Mouse (Mus musculus) cerebellum, adult 2 months (tissue): ENCODE results near the gene Dnajc28. TPM values are rescaled to one million over a fixed set of nuclear protein-coding genes. Genes with fewer than 3 reads are reported as not detected.

Experiments
- DNase-seq, 2 experiments: peaks; one replicate each; pipeline ENCODE4 v3.0.0; 2021
- H3K27ac ChIP-seq: fragments of 200-500 bp; 2 replicates; pipeline ENCODE4 v1.5.1; 2012; ENCODE audit warnings: low read length, control low read depth, inconsistent platforms; ENCODE audit not compliant: insufficient read depth
- H3K27me3 ChIP-seq: fragments of 200-500 bp; 2 replicates; pipeline ENCODE4 v1.6.1; 2012; ENCODE audit warnings: inconsistent platforms, mild to moderate bottlenecking, low read length, moderate library complexity; ENCODE audit not compliant: control insufficient read depth, insufficient read depth
- H3K4me1 ChIP-seq: fragments of 200-500 bp; 2 replicates; pipeline ENCODE4 v1.6.1; 2011; ENCODE audit warnings: low read length; ENCODE audit not compliant: control insufficient read depth, insufficient read depth
- H3K4me3 ChIP-seq: fragments of 200-500 bp; replicated peaks from 2 replicates; pipeline ENCODE3; 2011; ENCODE audit warnings: mild to moderate bottlenecking, low read depth, low read length, control low read depth; ENCODE audit not compliant: insufficient read depth
- CTCF ChIP-seq: fragments of 200-500 bp; IDR thresholded peaks from 2 replicates; pipeline ENCODE4 v1.5.1; 2011; ENCODE audit warnings: low read depth, mild to moderate bottlenecking, control low read depth, low read length, moderate library complexity, borderline replicate concordance; ENCODE audit not compliant: insufficient read depth
- POLR2A ChIP-seq: fragments of 200-500 bp; IDR thresholded peaks from 2 replicates; pipeline ENCODE4 v1.6.1; 2011; ENCODE audit warnings: low read length, control low read depth, borderline replicate concordance; ENCODE audit not compliant: insufficient read depth
- whole genome bisulfite sequencing: fragments of 180-500 bp; shearing (Covaris S2); methylation state at CpG from one replicate; pipeline ENCODE4 v1.1.7; 2018; 5-methylcytosine and 5-hydroxymethylcytosine counted together
- polyA plus RNA-seq: library from polyadenylated mRNA; depleted of rRNA; stranded (reverse); fragments of >200 nt; gene quantifications from 2 replicates; pipeline ENCODE4 v1.2.3, GENCODE M21; 2012

Dnajc28 gene
- polyA plus RNA-seq, 1 experiment = 7.6 TPM

- Histone ChIP-seq H3K27ac (no peak overlapping the region), H3K4me1 (peaks cover 7% of the 10 kb centered on the region), H3K4me3 (no peak overlapping the region), H3K27me3 (no peaks in the 10 kb centered on the region)
- WGBS = 92% methylated on average over 9 of the region's 9 CpGs
- TF ChIP-seq POLR2A = no peak
- TF ChIP-seq CTCF = no peak
- DNase-seq = no peak
Observed at GRCm38 (mm10) chr16:91655285-91655684, 36.5 kb upstream of the Dnajc28 start.

GRCm38 (mm10) chr16:91652191-91652590 lies 33.4 kb upstream of the Dnajc28 start:
- DNase-seq = no peak
- no peaks in the 10 kb centered on the region for H3K27me3 ChIP-seq
- no peak overlapping the region for H3K4me3 ChIP-seq
- WGBS = 39% methylated on average over 3 of the region's 3 CpGs
- H3K4me1 ChIP-seq = peaks cover 7% of the 10 kb centered on the region
- TF ChIP-seq POLR2A (no peak), CTCF (no peak)
- no peak overlapping the region for H3K27ac ChIP-seq

GRCm38 (mm10) chr16:91649781-91650180 lies 31.0 kb upstream of the Dnajc28 start:
- Histone ChIP-seq H3K27me3 (no peaks in the 10 kb centered on the region), H3K4me3 (no peak overlapping the region), H3K4me1 (peaks cover 7% of the 10 kb centered on the region), H3K27ac (no peak overlapping the region)
- TF ChIP-seq CTCF (no peak), POLR2A (no peak)
- no peak for DNase-seq

- TF ChIP-seq CTCF (no peak), POLR2A (no peak)
- Histone ChIP-seq H3K4me3 (peak overlapping the region; percentile 29), H3K27ac (no peak overlapping the region), H3K4me1 (peaks cover 7% of the 10 kb centered on the region), H3K27me3 (no peaks in the 10 kb centered on the region)
- no peak for DNase-seq
- 18% methylated on average over 3 of the region's 3 CpGs for WGBS
Observed at GRCm38 (mm10) chr16:91649246-91649645, 30.4 kb upstream of the Dnajc28 start.

- 1% methylated on average over 23 of the region's 25 CpGs for WGBS
- Histone ChIP-seq H3K4me3 (peak overlapping the region; percentile 90), H3K27ac (0 out of 2 replicates have a peak overlapping the region, but pooled peaks have one; percentile 11)
Observed at GRCm38 (mm10) chr16:91648220-91648550, 29.4 kb upstream of the Dnajc28 start.

GRCm38 (mm10) chr16:91647461-91648219 lies 28.8 kb upstream of the Dnajc28 start, which contains the start of gene Son:
Son (plus strand) TSS chr16:91647506.
- H3K27ac ChIP-seq = peak within 1 kb of the TSS; percentile 82

More at GRCm38 (mm10) chr16:91648220-91648550, 29.4 kb upstream of the Dnajc28 start:
- peaks cover 7% of the 10 kb centered on the region for H3K4me1 ChIP-seq
- DNase-seq = peak in 1 of 2 experiments; percentile 74
- TF ChIP-seq CTCF = no peak
- no peak for TF ChIP-seq POLR2A
- H3K27me3 ChIP-seq = no peaks in the 10 kb centered on the region

GRCm38 (mm10) chr16:91646681-91647419 lies 28.0 kb upstream of the Dnajc28 start, which contains the start of gene Gart:
Gart (minus strand) TSS chr16:91646952.
- Histone ChIP-seq H3K27ac (peak within 1 kb of the TSS; percentile 82), H3K4me1 (no peaks in the 10 kb centered on the region; the same call in 1 of the 2 replicates), H3K4me3 (peak within 1 kb of the TSS; percentile 90), H3K27me3 (no peaks in the 10 kb centered on the region)
- under 1% methylated on average over 59 of the region's 59 CpGs for WGBS
- TF ChIP-seq CTCF (no peak), POLR2A (peak; percentile 98)
- peak; percentile 95 to 96 for DNase-seq

More at GRCm38 (mm10) chr16:91647461-91648219, 28.8 kb upstream of the Dnajc28 start, which contains the start of gene Son:
- H3K4me1 ChIP-seq = peaks cover 7% of the 10 kb centered on the region
- under 1% methylated on average over 69 of the region's 70 CpGs for WGBS
- TF ChIP-seq POLR2A (peak; percentile 88), CTCF (no peak)
- H3K27me3 ChIP-seq = no peaks in the 10 kb centered on the region
- DNase-seq = peak; percentile 96 to 99
- peak within 1 kb of the TSS; percentile 90 for H3K4me3 ChIP-seq
